22 mouse cellular contexts compared by ENCODE assay signal in the genomic region with DNA sequence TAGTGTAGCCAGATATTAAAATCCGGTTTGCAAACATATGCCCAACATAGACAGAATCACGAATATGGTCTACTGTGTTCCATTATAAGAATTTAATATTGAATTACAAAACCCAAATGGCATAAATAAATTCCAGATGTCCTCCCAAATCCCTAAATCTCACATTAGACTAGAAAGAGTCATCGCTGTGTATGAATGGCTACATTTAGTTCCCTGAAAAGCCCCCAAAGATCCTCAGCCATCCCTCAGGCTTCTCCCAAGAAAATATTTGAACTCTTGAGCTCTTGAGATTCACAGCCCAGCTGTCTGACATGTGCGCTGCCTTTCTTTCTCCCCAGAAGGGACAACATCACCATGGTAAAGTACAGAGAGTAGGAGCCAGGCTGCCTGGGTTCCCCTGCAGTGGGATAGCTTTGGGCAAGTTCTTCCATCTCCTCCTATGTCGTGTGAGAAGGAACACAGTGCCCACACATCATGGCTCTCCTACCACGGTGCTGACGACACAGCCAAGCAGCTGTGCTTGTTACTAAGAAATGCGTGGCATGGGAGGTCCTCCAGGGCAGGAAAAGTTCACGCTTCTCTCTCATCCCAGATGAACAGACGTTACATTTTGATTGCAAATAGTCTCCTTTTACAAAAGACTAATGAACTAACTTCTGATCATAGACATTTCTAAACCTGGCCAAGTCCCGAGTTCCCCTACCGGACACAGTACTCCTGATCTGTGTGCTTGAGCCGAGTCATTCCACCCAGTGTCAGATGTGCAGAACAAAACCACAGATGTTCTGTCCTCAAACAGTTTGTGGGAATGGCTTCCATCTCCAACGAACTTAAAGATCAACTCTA. TPM values are rescaled to one million over a fixed set of nuclear protein-coding genes. Genes with fewer than 3 reads are reported as not detected.
DNase-seq lines count a peak whose midpoint lies in the region; ATAC-seq lines count a peak whose summit lies in the region.
"Had no signal": no experiment of that assay in that cellular context is flagged by ENCODE, and none has a peak within 500 bp of the region (broad histone marks: within the 10 kb centered on the region; RNA-seq: fewer than 3 reads in every experiment).

No protein-coding gene starts in this region.

- peaks cover 10% of the 10 kb centered on the region for H3K4me1 ChIP-seq in embryonic facial prominence, embryonic 10.5 days
- H3K4me1 ChIP-seq in embryonic facial prominence, embryonic 11.5 days (ENCODE audit: control insufficient read depth, insufficient read depth, low read length) = no peaks in the 10 kb centered on the region
- H3K4me1 ChIP-seq in limb, embryonic 11.5 days (ENCODE audit: control insufficient read depth, insufficient read depth, low read length) = peaks cover 10% of the 10 kb centered on the region; the same call in 1 of the 2 replicates
- H3K4me1 ChIP-seq in forebrain, embryonic 14.5 days (ENCODE audit: control insufficient read depth, insufficient read depth, low read length) = no peaks in the 10 kb centered on the region
- H3K4me1 ChIP-seq: heart, embryonic 10.5 days; hindbrain, embryonic 13.5 days; midbrain, embryonic 12.5 days had no signal

- no peak overlapping the region for H3K4me2 ChIP-seq in embryonic facial prominence, embryonic 11.5 days (ENCODE audit: low read depth, low read length)
- H3K4me2 ChIP-seq in limb, embryonic 11.5 days (ENCODE audit: low read depth, severe bottlenecking) = no peak overlapping the region
- H3K4me2 ChIP-seq in forebrain, embryonic 14.5 days (ENCODE audit: low read length) = no peak overlapping the region
- H3K4me2 ChIP-seq: hindbrain, embryonic 13.5 days; midbrain, embryonic 12.5 days had no signal

- 65% methylated on average over 14 of the region's 14 CpGs for WGBS in embryonic facial prominence, embryonic 10.5 days
- WGBS in embryonic facial prominence, embryonic 11.5 days = 49% methylated on average over 14 of the region's 14 CpGs
- WGBS in limb, embryonic 11.5 days = 32% methylated on average over 14 of the region's 14 CpGs
- 88% methylated on average over 14 of the region's 14 CpGs for WGBS in forebrain, embryonic 14.5 days

- peak overlapping the region; percentile 69 for H3K27ac ChIP-seq in embryonic facial prominence, embryonic 10.5 days (replicated peaks)
- H3K27ac ChIP-seq in embryonic facial prominence, embryonic 11.5 days (replicated peaks; ENCODE audit: low read depth, low read length) = peak overlapping the region; percentile 43
- H3K27ac ChIP-seq in limb, embryonic 11.5 days (replicated peaks; ENCODE audit: low read depth, low read length) = peak overlapping the region; percentile 56; the same call in 1 of the 2 replicates
- H3K27ac ChIP-seq in forebrain, embryonic 14.5 days (ENCODE audit: low read depth, low read length) = no peak overlapping the region
- H3K27ac ChIP-seq: forebrain, embryonic 10.5 days; heart, embryonic 10.5 days; hindbrain, embryonic 13.5 days; layer of hippocampus, adult 2 months; macrophage; midbrain, embryonic 12.5 days had no signal

- ATAC-seq in embryonic facial prominence, embryonic 11.5 days (replicated peaks; ENCODE audit: insufficient number of reproducible peaks, low FRiP score, low TSS enrichment, low read depth) = peak; percentile 61
- ATAC-seq in limb, embryonic 11.5 days (ENCODE audit: insufficient number of reproducible peaks, low FRiP score, low TSS enrichment, low read depth) = peak; percentile 38; the same call in 1 of the 2 replicates
- no peak for ATAC-seq in megakaryocyte progenitor cell, adult 5-6 weeks (replicated peaks; ENCODE audit: poor library complexity)
- no peak for ATAC-seq in forebrain, embryonic 14.5 days
- ATAC-seq: intestine, postnatal 0 days had no signal

- H3K9me3 ChIP-seq in embryonic facial prominence, embryonic 10.5 days = no peaks in the 10 kb centered on the region
- no peaks in the 10 kb centered on the region for H3K9me3 ChIP-seq in embryonic facial prominence, embryonic 11.5 days (replicated peaks; ENCODE audit: control insufficient read depth, low read length)
- no peaks in the 10 kb centered on the region for H3K9me3 ChIP-seq in limb, embryonic 11.5 days (ENCODE audit: control insufficient read depth, low read length)
- H3K9me3 ChIP-seq in forebrain, embryonic 14.5 days (replicated peaks; ENCODE audit: control insufficient read depth, low read length) = no peaks in the 10 kb centered on the region
- H3K9me3 ChIP-seq: forebrain, embryonic 10.5 days; heart, embryonic 10.5 days; hindbrain, embryonic 13.5 days; midbrain, embryonic 12.5 days had no signal

- no peak overlapping the region for H3K9ac ChIP-seq in embryonic facial prominence, embryonic 11.5 days (replicated peaks; ENCODE audit: low read length)
- no peak overlapping the region for H3K9ac ChIP-seq in limb, embryonic 11.5 days (ENCODE audit: low read length)
- no peak overlapping the region for H3K9ac ChIP-seq in forebrain, embryonic 14.5 days (ENCODE audit: low read length)
- H3K9ac ChIP-seq: hindbrain, embryonic 13.5 days; midbrain, embryonic 12.5 days had no signal

- no peaks in the 10 kb centered on the region for H3K36me3 ChIP-seq in embryonic facial prominence, embryonic 10.5 days (replicated peaks)
- no peaks in the 10 kb centered on the region for H3K36me3 ChIP-seq in embryonic facial prominence, embryonic 11.5 days (replicated peaks; ENCODE audit: control insufficient read depth, insufficient read depth, low read depth, low read length)
- no peaks in the 10 kb centered on the region for H3K36me3 ChIP-seq in limb, embryonic 11.5 days (ENCODE audit: control insufficient read depth, insufficient read depth, low read length)
- H3K36me3 ChIP-seq in forebrain, embryonic 14.5 days (ENCODE audit: control insufficient read depth, insufficient read depth, low read length) = no peaks in the 10 kb centered on the region
- H3K36me3 ChIP-seq: forebrain, embryonic 10.5 days; heart, embryonic 10.5 days; hindbrain, embryonic 13.5 days; midbrain, embryonic 12.5 days had no signal

- H3K27me3 ChIP-seq in embryonic facial prominence, embryonic 10.5 days (replicated peaks; ENCODE audit: low read depth, poor library complexity, severe bottlenecking) = no peaks in the 10 kb centered on the region
- no peaks in the 10 kb centered on the region for H3K27me3 ChIP-seq in embryonic facial prominence, embryonic 11.5 days (ENCODE audit: control insufficient read depth, insufficient read depth, low read length)
- no peaks in the 10 kb centered on the region for H3K27me3 ChIP-seq in limb, embryonic 11.5 days (ENCODE audit: control insufficient read depth, insufficient read depth, low read length)
- no peaks in the 10 kb centered on the region for H3K27me3 ChIP-seq in forebrain, embryonic 14.5 days (replicated peaks; ENCODE audit: control insufficient read depth, insufficient read depth, low read length)
- H3K27me3 ChIP-seq: hindbrain, embryonic 13.5 days; midbrain, embryonic 12.5 days had no signal

- no peak overlapping the region for H3K4me3 ChIP-seq in embryonic facial prominence, embryonic 10.5 days
- H3K4me3 ChIP-seq in embryonic facial prominence, embryonic 11.5 days (ENCODE audit: low read depth, low read length) = no peak overlapping the region
- H3K4me3 ChIP-seq in limb, embryonic 11.5 days (ENCODE audit: low read depth, low read length) = no peak overlapping the region
- no peak overlapping the region for H3K4me3 ChIP-seq in forebrain, embryonic 14.5 days (ENCODE audit: low read depth, low read length)
- H3K4me3 ChIP-seq: forebrain, embryonic 10.5 days; heart, embryonic 10.5 days; hindbrain, embryonic 13.5 days; layer of hippocampus, adult 2 months; midbrain, embryonic 12.5 days had no signal

- DNase-seq in embryonic facial prominence, embryonic 10.5 days (ENCODE audit: low spot score) = peak; percentile 28
- peak; percentile 72 for DNase-seq in embryonic facial prominence, embryonic 11.5 days (ENCODE audit: low spot score)
- peak; percentile 37 for DNase-seq in limb, embryonic 11.5 days (ENCODE audit: low spot score)
- DNase-seq in lung, postnatal 36 days = peak; percentile 31
- no peak for DNase-seq in right cerebral cortex, postnatal 36 days (ENCODE audit: low spot score in 2 of 2)
- no peak for DNase-seq in forebrain, embryonic 14.5 days (ENCODE audit: low spot score)
- DNase-seq: cerebellum, postnatal 10 days; gastrocnemius, postnatal 36 days; heart, postnatal 14 days; kidney, postnatal 10 days; liver; right cerebral cortex, postnatal 4 days; thymus, adult 2 months had no signal

RNA-seq across cellular contexts. Expression of a gene that starts 23.2 kb away (rescaled TPM):
- 0.52 and 1.1 TPM in 2 replicates for polyA plus RNA-seq in embryonic facial prominence, embryonic 10.5 days (2016; fragmentation: Nextera tagmentation; extraction: Ambion mirVana)
- 4.9 TPM in 2 replicates for polyA plus RNA-seq in embryonic facial prominence, embryonic 11.5 days (2014; fragmentation: Nextera tagmentation; extraction: Ambion mirVana)
- 3.2 and 4.2 TPM in 2 replicates for polyA plus RNA-seq in limb, embryonic 11.5 days (2014; fragmentation: Nextera tagmentation; extraction: Ambion mirVana)
- total RNA-seq in megakaryocyte progenitor cell, adult 5-6 weeks (2015) = not detected in 2 replicates
- not detected in 2 replicates for total RNA-seq in megakaryocyte progenitor cell, adult 5-6 weeks (2017)
- 1.1 and 1.8 TPM in 2 replicates for polyA plus RNA-seq in forebrain, embryonic 14.5 days (2014; fragmentation: Nextera tagmentation; extraction: Ambion mirVana)
- total RNA-seq: ES-E14 had no signal
- polyA plus RNA-seq: macrophage had no signal

Comparison
In these comparisons a context has a peak if more than half of its experiments do, and no peak if none do; other contexts are left out.
1. DNase-seq: peak in embryonic facial prominence, embryonic 10.5 days (single experiment), embryonic facial prominence, embryonic 11.5 days (single experiment), limb, embryonic 11.5 days (single experiment) and lung, postnatal 36 days (single experiment); none in right cerebral cortex, postnatal 36 days (0 of 2) and forebrain, embryonic 14.5 days (single experiment).
2. ATAC-seq: peak in embryonic facial prominence, embryonic 11.5 days (single experiment) and limb, embryonic 11.5 days (single experiment); none in megakaryocyte progenitor cell, adult 5-6 weeks (single experiment) and forebrain, embryonic 14.5 days (single experiment).